Mouse (Mus musculus): ENCODE data around the gene Slc30a10.
A peak's percentile ranks its signal among the peaks of the same experiment; 100 is the strongest.

The Slc30a10 gene

DNA sequence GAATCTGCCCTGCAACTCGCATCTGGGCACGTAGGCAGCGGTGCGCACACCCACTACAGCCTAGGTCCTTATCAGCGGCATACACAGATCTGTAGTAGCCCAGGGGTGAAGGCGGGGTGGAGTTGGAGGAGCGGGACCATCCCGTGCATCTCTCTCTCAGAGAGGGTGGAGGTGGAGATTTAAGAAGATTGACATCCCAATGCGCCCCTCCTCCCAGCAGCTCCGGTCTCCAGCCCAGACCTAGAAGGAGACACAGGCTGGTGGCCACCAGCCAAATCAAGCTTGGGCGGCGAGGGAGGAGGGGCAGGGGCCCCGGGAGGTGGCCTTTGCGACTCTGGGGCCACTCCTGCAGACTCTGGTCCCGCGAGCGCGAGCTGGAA, at the start of gene Slc30a10:
Gene Slc30a10, plus strand, starts transcription at position 274 of the 380 bp plus-strand sequence.
- peak; percentile 24 for DNase-seq

DNA sequence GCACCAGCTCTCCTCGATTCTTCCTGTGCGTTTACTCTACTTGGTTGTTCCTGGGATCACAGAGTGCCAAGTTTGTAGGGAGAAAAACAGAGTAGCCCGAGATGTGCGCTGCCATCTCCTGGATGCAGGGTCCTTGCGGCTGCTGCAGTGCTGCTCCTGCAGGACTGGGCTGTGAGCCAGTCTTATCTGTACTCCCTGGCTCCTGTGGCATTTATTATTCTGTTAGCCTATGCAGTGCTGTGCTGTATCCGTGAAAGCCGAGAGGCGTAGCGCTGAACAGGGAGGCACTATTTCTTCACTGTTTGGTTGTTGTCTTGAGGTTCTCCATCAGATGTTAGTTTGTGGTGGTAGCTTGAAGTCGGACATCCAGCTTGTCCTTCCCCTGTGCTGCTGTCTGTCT, 48.7 kb upstream of the Slc30a10 start:
- DNase-seq: no peak

DNA sequence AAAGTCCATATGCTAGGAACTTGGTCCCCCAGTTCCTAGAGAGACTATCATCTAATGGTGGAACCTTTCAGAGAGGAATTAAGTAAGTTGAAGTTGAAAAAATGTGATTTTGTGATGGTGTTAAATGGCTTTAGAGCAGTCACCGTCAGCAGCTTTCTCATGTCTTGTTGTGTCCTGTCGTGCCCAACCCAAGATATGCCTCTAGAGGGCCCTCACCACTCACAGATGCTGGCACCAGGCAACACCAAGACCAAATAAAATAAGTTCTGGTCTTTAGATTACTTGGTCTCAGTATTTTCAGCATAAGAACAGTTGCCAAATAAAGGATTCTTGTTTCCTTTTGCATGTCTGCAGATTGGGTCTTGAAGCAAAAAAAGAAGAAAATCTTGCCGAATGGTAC, 44.8 kb upstream of the Slc30a10 start:
- DNase-seq: no peak

DNA sequence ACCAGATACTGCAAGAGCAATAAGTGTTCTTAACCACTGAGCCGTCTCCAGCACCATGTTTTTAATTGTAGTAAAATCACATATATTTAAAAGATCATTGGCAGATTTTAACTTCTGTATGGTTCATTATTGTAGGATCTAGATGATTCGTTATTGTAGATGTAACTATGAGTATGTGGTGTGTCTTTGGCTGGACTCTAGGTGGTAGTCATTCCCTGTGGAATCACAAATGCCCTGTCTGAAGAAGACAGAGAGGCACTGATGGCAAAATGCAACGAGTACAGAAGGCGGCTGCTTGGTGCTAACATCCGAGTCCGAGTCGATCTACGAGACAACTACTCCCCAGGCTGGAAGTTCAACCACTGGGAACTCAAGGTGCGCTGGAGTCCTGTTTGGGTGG, 36.6 kb upstream of the Slc30a10 start:
- DNase-seq: no peak

DNA sequence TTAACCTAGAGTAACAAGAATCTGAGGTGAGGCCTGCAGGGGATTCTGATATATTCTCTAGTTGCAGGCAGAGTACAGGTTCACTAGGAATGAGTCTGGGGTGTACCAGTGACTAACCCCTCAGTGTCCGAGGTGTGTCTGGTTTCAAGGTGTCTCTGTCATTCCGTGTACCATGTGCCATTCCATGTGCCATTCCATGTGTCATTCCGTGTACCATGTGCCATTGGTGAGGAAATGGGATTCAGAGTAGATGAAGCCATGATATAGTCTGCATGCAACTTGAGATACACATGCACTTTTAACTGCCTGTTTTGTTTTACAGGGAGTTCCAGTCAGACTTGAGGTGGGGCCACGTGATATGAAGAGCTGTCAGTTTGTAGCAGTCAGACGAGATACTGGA, 34.8 kb upstream of the Slc30a10 start:
- DNase-seq: no peak

DNA sequence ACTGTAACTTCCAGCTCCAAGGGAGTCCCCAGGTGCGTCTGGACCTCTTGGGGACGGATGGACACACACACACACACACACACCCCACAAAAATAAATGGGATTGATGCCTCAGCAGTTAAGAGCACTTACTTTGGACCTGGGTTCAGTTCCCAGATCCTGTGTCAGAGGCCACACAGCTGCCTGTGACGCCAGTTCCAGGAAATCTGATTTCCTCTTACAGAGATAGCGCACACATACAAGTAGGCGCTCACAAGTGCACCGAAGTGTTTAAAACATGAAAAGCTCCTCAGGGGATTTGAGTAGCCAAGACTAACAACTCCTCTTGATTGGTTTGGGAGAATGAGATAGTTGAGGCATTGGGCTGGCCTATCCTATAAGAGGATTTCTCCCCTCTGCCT, 33.9 kb upstream of the Slc30a10 start:
- DNase-seq: no peak

DNA sequence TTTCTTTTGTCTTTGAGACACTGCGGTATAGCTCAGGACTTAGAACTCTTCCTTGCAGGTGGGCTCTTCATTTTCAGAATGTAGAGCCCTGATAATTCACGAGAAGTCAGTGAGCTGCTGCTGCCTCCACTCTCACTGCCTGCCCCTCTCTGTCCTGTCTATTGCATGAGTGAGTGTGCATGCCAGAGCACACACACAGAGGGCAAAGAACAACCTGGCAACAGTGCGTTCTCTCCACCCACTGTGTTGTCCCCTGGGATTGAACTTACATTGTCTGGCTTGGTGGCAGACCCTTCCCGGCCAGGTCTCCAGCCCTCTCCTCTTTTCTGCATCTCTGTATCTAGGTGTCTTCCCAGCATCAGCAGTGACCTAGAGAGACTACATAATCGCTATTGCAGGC, 28.1 kb upstream of the Slc30a10 start:
- DNase-seq: no peak

DNA sequence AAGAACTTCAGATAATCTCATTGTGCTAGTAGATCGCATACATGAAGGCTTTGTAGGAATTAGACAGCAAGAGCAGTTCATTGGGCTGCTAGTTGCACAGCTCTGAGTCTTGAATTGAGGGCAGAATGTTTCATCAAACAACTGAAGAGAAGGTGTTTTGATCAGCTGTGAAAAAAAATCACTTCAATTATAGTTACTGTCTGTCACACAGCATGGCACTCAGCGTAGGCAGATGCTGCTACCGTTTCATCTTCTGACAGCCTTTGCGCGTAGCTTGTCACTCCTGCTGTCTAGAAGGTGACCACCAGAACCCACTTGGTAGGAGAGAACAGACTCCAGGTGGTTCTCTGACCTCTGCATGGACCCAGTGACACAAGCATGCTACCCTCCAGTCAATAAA, 24.2 kb upstream of the Slc30a10 start:
- no peak for DNase-seq

DNA sequence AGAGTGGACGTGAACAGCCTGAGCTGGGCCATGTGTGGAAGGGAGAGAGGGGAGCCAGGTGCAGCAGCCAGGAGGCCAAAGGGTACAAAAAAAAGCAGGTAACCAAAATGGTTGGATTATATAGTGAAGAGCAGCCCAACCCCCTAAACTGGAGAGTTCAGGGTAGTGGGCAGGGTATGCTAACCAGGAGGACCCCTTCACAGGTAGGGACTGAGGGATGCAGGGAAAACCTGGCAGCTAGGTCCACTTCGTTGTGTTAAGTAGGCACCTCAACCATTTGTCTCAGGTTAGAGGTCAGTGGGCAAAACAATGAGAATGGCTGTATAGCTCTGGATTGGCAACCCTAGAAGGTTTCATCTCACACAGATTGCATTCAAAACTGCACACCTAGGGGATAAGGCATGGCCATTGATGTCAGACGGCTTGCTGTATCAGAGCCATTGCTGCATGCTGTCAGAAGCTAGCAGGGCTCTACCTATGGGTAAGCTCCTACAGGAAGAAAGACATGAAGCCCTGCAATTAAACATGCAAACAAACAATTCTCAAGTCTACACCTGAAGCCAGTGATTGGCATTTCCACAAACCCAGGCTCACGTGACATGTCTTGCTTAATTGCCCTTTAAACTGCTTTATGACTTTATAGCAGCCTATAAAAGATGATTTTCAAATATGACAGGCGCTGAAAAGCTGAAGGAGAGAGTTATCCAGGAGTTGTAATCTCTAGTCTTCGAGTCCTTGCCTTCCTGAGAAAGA, 23.2 kb upstream of the Slc30a10 start:
- DNase-seq: no peak

DNA sequence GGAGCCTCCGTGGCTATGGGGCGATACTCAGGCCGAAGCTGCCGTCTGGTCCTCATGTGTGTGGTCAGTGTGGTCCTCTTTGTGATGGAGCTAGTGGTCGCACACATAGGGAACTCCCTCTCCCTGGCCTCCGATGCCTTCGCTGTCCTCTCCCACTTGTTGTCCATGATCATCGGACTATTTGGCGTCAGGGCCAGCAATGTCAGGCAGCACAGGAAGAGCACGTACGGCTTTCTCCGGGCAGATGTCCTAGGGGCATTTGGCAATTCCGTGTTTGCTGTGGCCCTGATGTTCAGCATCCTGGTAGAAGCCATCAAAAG, 22.7 kb upstream of the Slc30a10 start:
- no peak for DNase-seq

DNA sequence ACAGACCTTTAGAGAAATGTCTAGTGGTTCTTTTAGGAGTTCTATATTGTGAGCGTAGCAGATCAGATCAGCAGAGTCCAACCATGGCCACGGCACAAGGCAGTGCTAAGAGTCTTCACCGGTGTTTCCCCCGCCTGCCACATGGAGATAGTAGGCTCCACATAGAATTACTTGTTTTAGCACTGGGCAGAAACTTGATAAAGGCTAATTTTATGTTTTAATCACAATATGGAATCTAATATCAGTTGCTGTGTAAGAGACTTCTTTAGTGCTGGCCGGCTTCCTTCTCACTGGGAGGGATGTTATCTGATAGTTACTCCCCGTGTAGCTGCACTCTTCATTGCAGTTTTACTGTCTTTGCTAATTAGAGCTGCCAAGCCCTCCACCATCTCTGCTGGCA, 21.5 kb upstream of the Slc30a10 start:
- DNase-seq: no peak

DNA sequence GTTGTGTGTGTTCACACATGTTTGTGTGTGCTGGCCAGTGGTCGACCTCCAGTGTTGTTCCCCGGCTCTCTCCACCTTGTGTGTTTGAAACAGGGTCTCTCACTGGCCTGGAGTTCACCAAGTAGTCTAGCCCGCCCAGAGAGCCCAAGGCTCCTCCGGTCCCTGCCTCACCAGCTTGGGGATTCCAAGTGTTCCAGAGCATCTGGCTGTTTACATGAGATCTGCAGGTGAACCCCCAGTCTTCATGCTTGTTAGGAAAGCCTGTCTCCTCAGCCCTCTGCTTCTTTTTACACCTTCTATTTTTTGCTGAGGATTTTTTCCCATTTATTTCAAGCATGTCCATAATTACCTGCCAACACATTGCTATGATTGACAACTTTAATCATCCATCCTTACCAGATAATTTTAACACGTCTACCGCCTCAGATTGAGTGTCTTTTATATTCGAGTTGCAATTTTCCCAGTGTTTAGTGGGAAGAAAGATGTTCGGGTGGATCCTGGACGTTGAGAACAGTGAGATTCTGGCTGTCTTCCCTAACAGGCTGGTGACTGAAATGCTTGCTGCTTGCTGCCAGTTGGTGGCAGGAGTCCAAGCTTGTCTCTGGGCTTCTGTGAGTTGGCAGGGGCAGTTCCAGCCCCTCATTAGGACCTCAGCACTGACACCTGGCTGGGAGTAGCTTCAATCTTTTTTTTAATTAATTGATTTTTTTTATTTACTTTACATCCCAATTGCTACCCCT, 15.6 kb upstream of the Slc30a10 start:
- no peak for DNase-seq

DNA sequence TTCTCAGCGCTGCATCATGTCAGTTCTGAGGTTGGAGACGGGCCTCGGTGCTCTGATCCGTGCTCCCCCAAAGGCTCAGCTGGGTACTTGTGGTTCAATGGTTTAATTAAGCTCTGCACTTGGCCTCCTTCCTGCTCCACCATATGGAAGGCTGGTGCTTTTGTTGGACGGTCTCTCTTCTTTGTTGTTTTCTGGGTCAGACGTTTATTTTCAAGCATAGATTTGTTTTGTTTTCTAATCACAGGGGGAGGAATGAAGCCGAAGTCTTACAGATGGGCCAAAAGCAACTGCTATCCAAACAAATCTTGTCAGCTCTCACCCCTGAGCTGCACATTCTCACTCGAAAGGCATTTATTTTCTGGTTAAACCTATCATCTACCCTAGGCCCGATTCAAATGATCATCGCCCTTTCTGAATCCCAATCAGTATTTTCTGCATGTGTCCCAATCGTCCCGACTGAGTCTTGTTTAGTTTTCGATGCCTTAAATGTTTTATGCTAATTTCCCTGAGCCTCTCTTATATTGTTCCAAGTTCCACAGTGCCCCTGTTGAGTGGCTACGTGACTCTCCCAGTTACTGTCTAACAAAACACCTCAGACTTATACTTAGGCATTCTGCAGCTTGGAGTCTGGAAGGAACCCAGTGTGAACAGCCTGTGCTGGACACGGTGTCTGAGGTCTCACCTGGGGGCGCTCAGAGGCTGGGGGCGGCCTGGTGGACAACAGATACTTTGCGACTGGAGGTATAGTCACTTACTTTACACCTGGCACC, 12.8 kb upstream of the Slc30a10 start:
- no peak for DNase-seq

DNA sequence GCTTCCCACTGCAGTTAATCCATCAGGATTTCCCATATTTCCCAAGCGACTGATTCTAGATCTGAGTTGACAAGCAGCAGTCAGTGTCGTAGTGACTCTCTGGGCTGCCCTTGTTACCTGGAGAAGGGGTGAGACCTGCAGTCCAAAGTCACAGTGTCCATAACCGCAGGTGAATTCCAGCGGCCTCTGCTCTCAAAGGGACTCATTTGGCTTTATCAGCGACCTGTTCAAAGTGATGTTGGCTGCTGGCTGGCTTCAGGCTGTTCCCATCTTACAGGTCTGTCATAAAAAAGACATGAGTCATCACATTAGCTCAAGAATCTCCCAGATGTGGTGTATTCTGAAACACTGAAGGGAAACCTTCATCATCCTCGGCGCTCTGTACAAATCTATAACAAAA, 5.7 kb upstream of the Slc30a10 start:
- DNase-seq: no peak

DNA sequence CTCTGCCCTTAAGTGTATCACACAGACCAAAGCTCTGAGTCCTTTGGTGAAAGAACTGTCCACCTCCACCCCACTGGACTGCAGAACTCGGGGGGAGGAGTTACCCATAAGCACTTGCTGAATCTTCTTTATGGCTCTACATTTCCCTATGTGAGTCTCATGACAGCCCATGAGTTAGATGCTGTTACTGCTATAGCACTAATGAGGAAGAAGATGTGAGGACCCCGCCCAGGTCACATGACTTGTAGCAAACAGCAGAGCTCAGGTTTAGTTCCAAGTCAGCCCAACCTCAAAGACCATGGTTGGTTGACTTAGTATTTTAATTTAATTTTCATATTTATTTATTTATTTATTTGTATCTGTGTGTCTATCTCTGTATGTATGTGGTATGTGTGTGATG, 4.9 kb upstream of the Slc30a10 start:
- DNase-seq: no peak

DNA sequence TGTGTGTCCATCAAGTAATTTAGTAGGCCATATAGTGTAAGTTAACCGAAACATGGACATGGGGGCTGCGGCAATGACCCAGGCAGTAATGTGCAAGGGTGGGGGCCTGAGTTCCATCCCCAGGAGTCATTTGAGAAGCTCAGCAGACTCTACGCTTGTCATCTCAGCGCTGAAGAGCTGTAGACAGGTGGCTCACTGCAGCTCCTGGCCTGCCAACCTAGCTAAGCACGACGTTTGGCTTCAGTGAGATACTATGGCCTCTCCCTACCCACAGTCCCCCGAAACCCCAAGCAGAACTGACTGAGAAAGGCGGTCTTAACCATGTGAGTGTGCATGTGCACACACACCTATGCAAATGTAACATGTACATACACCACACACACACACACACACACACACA, 3.6 kb upstream of the Slc30a10 start:
- no peak for DNase-seq

DNA sequence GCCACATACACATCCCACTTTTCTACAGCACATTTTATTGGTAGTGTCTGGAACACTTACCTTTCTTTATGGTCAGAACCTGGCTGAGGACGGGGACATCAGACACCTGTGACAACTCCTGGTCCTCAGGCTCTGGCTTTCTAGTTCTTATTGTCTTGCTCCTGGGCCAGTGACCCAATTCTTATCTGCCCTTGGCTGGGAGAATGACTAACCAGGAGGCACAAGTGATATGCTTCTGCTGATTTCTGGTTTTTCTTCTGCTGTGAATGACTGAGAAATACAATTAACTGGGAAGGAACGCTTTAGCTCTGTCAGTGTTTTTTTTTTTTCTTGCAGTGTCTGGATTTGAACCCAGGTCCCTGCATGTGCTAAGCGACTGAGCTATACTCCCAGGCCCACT, 3.2 kb upstream of the Slc30a10 start:
- no peak for DNase-seq

DNA sequence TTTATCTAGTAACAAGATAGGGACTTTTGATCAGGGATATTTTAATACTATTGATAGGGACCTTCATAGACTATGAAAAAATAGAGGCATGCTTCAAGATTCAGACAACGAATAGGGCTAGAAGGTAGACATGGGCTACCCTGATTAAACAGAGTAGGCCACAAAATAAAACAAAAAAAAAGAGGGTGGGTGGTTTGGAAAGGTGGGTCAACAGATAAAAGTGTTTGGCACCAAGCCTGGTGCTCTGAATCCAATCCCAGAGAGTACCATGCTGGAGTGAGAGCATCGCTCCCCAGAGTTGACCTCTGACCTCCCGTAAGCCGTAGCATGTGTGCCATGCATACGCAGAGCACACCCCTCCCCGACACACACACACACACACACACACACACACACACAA, 2.2 kb upstream of the Slc30a10 start:
- no peak for DNase-seq

DNA sequence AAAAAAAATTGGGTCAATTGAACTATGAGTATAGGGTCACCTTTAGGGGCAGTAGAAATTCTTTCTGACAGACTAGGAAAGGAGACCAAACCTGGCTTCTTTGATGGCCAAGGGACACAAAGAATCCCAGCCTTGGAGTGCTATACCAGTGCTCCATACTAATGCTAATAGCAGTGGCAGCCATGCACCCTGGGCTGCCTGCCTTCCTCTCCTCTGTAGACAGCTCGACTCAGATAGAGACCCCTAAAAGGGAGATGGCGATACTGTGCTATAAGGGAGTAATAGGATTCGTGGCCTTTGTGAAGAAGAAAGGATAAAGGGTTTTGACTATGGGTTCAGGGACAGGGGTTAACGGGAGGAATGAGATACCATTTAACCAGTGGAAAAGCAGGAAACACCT, 504 bp upstream of the Slc30a10 start:
- DNase-seq: no peak

DNA sequence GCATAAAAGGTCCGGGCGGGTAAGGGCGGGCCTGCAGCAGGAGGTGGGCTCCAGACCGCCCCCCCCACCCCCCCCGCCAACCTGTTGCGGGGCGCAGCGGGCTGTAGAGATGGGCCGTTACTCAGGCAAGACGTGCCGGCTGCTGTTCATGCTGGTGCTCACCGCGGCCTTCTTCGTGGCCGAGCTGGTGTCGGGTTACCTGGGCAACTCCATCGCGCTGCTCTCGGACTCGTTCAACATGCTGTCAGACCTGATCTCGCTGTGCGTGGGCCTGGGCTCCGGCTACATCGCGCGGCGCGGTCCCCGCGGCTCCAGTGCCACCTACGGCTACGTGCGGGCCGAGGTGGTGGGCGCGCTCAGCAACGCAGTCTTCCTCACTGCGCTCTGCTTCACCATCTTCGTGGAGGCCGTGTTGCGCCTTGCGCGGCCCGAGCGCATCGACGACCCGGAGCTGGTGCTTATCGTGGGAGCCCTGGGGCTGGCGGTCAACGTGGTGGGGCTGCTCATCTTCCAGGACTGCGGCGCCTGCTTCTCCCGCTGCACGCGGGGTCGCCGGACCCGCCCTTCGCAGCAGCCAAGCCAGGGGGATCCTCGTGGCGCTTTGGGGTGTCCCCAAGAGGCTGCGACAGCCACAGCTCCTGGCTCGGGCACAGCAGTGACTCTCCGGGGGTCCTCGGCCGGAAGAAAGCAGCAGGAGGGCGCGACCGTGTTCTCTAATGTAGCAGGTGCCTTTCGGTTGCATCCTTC, 480 bp downstream of the Slc30a10 start:
- peak; percentile 12 for DNase-seq

DNA sequence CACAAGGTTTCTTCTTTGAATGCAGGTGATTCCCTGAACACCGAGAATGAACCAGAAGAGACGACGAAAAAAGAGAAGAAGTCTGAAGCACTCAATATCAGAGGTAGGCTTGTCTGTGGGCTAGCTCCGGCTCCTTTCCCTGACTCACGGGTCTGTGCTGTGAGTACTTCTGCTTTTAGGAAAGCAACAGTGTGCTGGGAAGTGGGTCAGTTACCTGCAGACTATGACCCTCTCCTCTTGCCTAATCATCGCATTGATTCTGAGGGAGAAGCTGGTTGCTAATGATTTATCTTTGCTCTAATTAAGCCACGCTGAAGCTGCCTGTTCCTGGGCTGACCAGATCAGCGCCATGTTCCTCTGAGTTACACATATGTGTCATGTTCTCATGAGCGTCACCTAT, 1.7 kb downstream of the Slc30a10 start:
- DNase-seq: no peak

DNA sequence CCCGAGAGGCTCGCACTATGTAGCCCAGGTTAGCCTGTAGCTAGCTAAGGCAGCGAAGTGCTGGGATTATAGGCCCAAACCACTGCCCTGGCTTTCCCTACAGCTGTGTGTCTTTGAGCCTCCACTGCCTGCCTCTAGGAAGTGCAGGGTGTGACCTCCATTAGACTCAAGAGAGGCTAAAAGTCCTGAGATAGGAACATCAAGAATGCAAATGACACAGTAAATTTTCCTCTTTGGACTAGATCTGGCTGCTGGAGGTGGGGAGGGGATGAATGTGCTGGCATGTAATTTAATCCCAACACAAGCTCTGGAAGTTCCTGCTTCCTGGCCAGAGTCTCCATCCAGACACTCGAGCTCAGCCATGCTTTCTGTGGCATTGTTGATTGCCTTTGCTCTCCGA, 5.4 kb downstream of the Slc30a10 start:
- DNase-seq: no peak

DNA sequence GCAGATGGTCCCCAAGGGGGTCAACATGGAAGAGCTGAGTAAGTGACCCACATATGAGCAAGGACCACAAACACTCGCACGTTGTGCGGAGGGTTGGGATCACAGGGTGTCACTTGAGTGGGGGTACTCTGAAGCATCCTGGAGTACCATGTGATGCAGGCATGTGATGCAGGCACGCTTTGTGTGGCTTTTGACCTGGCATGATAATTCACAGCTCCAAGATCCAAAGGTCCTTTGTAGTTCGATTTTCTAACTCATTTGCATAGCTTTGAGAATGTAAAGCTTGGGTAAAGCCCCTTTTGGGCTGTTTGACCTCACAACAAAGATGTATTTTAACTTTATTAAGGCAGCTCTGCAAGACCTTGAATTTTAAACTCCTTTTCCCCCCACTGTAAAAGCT, 8.2 kb downstream of the Slc30a10 start:
- no peak for DNase-seq

Data from kidney, postnatal 14 days (tissue).